Mouse (Mus musculus): ENCODE measurements at regions not wholly inside any gene's neighbourhood (a gene's known extent, or its start where the extent isn't known, plus 50 kb on each side); places are given as distances from the start of the nearest gene placed in this dataset.

DNA sequence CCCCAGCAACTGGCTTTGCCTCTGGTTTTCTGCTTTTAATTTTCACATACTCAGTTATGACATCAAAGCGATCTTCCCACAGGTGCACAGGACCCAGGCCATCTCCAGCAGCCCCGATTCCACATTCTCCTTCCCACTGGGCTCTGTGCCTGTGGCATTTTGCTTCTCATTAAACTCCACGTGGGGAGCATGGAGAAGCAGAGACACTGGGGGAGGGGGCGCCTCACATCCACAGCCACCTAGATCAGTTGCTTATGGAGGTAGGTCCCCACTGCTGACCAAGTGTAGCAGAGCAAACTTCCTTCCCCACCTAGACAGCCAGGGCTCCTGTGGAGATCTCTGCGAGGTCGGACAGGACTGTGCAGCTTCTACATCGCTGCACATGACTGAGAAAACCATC is 147.3 kb downstream of the Cct6b start (continued):
- TF ChIP-seq UBTF (IDR thresholded peaks at IDR 0.05; ENCODE audit: borderline replicate concordance, insufficient read depth, low read depth, low read length): no peak

DNA sequence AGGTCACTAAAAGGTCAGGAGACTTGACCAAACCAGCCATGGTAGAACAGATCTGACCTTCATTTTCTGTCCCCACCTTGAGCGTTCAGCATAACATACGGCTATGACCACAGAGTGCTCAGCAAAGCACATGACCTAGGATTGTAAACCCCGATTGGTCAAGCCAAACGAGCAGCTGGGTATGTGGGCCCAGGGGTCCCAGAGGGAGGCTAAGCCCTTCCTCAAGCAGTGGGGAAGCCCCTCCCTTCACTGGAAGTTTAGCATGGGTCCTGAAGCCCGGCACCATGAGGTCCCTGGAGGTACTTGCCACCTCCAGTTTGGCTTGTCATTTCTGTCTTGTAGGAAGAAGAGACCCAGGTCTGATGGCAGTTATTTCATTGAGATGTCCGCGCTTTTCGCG is 149.8 kb downstream of the Cct6b start:
- Histone ChIP-seq H3K4me1 (ENCODE audit: control insufficient read depth in 1 of 2, insufficient read depth in 2 of 2, low read length in 2 of 2) (no peaks in the 10 kb centered on the region), H3K27me3 (ENCODE audit: control insufficient read depth in 1 of 2, insufficient read depth in 2 of 2, low read length in 2 of 2) (no peaks in the 10 kb centered on the region), H3K79me2 (ENCODE audit: control insufficient read depth, insufficient read depth, low read length, poor library complexity) (no peaks in the 10 kb centered on the region), H3K4me3 (ENCODE audit: control insufficient read depth in 1 of 2, insufficient read depth in 1 of 2, low read depth in 2 of 2, low read length in 2 of 2) (no peak overlapping the region), H3K27ac (ENCODE audit: control insufficient read depth, low read depth, low read length) (no peak overlapping the region), H3K9ac (ENCODE audit: control insufficient read depth, low read depth, low read length, poor library complexity, severe bottlenecking) (no peak overlapping the region), H3K36me3 (ENCODE audit: control insufficient read depth in 1 of 2, insufficient read depth in 2 of 2, low read length in 2 of 2) (no peaks in the 10 kb centered on the region), H3K9me3 (replicated peaks; ENCODE audit: insufficient read depth, low read length) (no peaks in the 10 kb centered on the region)
- no peak for DNase-seq (ENCODE audit: low read depth, low spot score)
- TF ChIP-seq MAX (IDR thresholded peaks at IDR 0.05; ENCODE audit: low read length) (no peak), JUND (IDR thresholded peaks at IDR 0.05; ENCODE audit: low read depth, low read length) (no peak), UBTF (IDR thresholded peaks at IDR 0.05; ENCODE audit: borderline replicate concordance, insufficient read depth, low read depth, low read length) (no peak), KAT2A (conservative IDR thresholded peaks at IDR 0.05; ENCODE audit: low read depth, low read length) (no peak), TBP (IDR thresholded peaks at IDR 0.05; ENCODE audit: low read depth, low read length) (no peak), RCOR1 (IDR thresholded peaks at IDR 0.05; ENCODE audit: low read depth, low read length) (no peak), MAZ (IDR thresholded peaks at IDR 0.05; ENCODE audit: low read depth, low read length) (no peak), NRF1 (IDR thresholded peaks at IDR 0.05; ENCODE audit: insufficient read depth, low read depth, low read length, poor library complexity, severe bottlenecking) (no peak), USF1 (IDR thresholded peaks at IDR 0.05; ENCODE audit: low read depth, low read length) (no peak), SIN3A (IDR thresholded peaks at IDR 0.05; ENCODE audit: low read length) (no peak), ZMIZ1 (IDR thresholded peaks at IDR 0.05; ENCODE audit: low read depth, low read length) (no peak), GATA1 (IDR thresholded peaks at IDR 0.05; ENCODE audit: low read depth, low read length) (no peak), CTCF (IDR thresholded peaks at IDR 0.05 in 2 of 3, conservative IDR thresholded peaks at IDR 0.05 in 1 of 3; ENCODE audit: control insufficient read depth in 1 of 3, insufficient read depth in 1 of 3, low read depth in 2 of 3, low read length in 3 of 3, poor library complexity in 1 of 3, severe bottlenecking in 1 of 3) (no peak), POLR2AphosphoS2 (IDR thresholded peaks at IDR 0.05; ENCODE audit: low read length) (no peak), MXI1 (IDR thresholded peaks at IDR 0.05; ENCODE audit: low read depth, low read length) (no peak), POLR2AphosphoS5 (IDR thresholded peaks at IDR 0.05; ENCODE audit: borderline replicate concordance, low read depth, low read length) (no peak)

DNA sequence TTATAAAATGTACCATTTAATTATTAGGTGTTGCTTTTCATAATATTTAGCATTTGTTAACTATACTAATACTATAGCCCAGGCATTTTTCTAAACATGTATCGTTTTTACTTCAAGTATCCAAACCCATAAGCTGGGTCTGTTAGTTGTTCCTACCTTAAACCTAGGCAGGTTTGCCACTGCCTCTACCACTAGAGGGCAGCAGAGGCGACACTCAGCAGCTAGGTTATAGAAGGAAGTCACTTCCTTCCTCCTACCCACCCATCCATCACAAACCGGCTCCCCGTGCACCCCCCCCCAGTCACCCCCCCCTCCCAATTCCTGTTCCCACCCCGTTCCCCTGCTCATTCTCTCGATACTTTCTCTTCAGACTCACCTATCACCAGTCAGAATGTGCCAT is 150.6 kb downstream of the Cct6b start:
- Histone ChIP-seq H3K27me3 (ENCODE audit: control insufficient read depth in 1 of 2, insufficient read depth in 2 of 2, low read length in 2 of 2) (no peaks in the 10 kb centered on the region), H3K9ac (ENCODE audit: control insufficient read depth, low read depth, low read length, poor library complexity, severe bottlenecking) (no peak overlapping the region)

More for the DNA sequence above, 150.6 kb downstream of the Cct6b start:
- Histone ChIP-seq H3K4me1 (ENCODE audit: control insufficient read depth in 1 of 2, insufficient read depth in 2 of 2, low read length in 2 of 2) (no peaks in the 10 kb centered on the region), H3K9me3 (replicated peaks; ENCODE audit: insufficient read depth, low read length) (no peaks in the 10 kb centered on the region), H3K79me2 (ENCODE audit: control insufficient read depth, insufficient read depth, low read length, poor library complexity) (no peaks in the 10 kb centered on the region), H3K4me3 (ENCODE audit: control insufficient read depth in 1 of 2, insufficient read depth in 1 of 2, low read depth in 2 of 2, low read length in 2 of 2) (no peak overlapping the region), H3K27ac (ENCODE audit: control insufficient read depth, low read depth, low read length) (no peak overlapping the region), H3K36me3 (ENCODE audit: control insufficient read depth in 1 of 2, insufficient read depth in 2 of 2, low read length in 2 of 2) (no peaks in the 10 kb centered on the region)
- TF ChIP-seq CTCF (IDR thresholded peaks at IDR 0.05 in 2 of 3, conservative IDR thresholded peaks at IDR 0.05 in 1 of 3; ENCODE audit: control insufficient read depth in 1 of 3, insufficient read depth in 1 of 3, low read depth in 2 of 3, low read length in 3 of 3, poor library complexity in 1 of 3, severe bottlenecking in 1 of 3) (peak; percentile 51 to 76 (median 63)), RAD21 (IDR thresholded peaks at IDR 0.05; ENCODE audit: low read depth, low read length) (peak; percentile 31), SMC3 (IDR thresholded peaks at IDR 0.05; ENCODE audit: low read depth, low read length) (peak; percentile 63), ZC3H11A (IDR thresholded peaks at IDR 0.05; ENCODE audit: low read depth, low read length) (0 out of 2 replicates have a peak, but pooled peaks have one; percentile 17), E2F4 (IDR thresholded peaks at IDR 0.05; ENCODE audit: borderline replicate concordance, low read depth, low read length) (no peak)
- DNase-seq (ENCODE audit: low read depth, low spot score): peak; percentile 47

Data from MEL (cell line).